Mouse (Mus musculus) megakaryocyte, embryonic 14.5 days (primary cell): ENCODE results near the gene Fcrl5.

Source experiments
- FLI1 ChIP-seq: IDR thresholded peaks from 2 replicates; pipeline ENCODE4 v1.6.1; 2012; ENCODE audit warnings: low read length, inconsistent platforms, mixed read lengths
- GATA1 ChIP-seq: IDR thresholded peaks from 3 replicates; pipeline ENCODE4 v1.6.1; 2012; ENCODE audit warnings: mixed read lengths, low read length, inconsistent platforms, borderline replicate concordance

DNA sequence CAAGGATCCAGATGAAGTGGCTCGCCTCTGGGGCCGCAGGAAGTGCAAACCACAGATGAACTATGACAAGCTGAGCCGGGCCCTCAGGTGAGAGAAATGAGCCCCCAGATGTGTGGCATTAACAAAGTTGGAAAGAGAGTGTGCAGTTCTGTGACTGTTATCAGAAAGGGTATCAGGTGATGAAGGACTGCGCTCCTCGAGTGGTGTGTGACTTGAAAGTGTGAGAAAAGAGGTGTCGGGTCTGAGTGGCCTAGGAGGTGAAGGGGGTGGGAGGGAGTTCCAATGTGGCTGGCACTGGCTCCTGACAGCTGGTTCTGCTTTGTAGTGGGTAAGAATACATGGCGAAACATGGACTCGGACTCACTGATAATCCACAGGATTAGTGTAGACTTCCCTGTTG lies 92.4 kb downstream of the Fcrl5 start:
- TF ChIP-seq GATA1 (no peak), FLI1 (no peak)
